Mouse (Mus musculus): Measurements from ENCODE around the gene Sync. TPM values are rescaled to one million over a fixed set of nuclear protein-coding genes. Genes with fewer than 3 reads are reported as not detected.

Gene Sync
- total and polyA plus RNA-seq, 2 experiments from 2014 or later, result 0.52 to 0.79 TPM

- Histone ChIP-seq H3K4me2 (ENCODE audit: low read depth) (no peak overlapping the region), H3K4me3 (ENCODE audit: low read depth, low read length) (no peak overlapping the region), H3K9ac (no peak overlapping the region), H3K36me3 (ENCODE audit: insufficient read depth) (no peaks in the 10 kb centered on the region), H3K9me3 (ENCODE audit: low read length) (no peaks in the 10 kb centered on the region), H3K4me1 (ENCODE audit: insufficient read depth) (0 out of 2 replicates have a peak, but pooled peaks cover 4% of the 10 kb centered on the region), H3K27ac (ENCODE audit: low read depth, low read length) (no peak overlapping the region), H3K27me3 (ENCODE audit: insufficient read depth, low read length) (peaks cover 36% of the 10 kb centered on the region)
- ATAC-seq, result peak; percentile 25
- no peak for DNase-seq
- no peak for TF ChIP-seq CTCF (IDR thresholded peaks at IDR 0.05; ENCODE audit: low read depth)
- 6% methylated on average over 15 of the region's 15 CpGs for WGBS
Measured at GRCm38 (mm10) chr4:129251482-129252125, 35.8 kb upstream of the Sync start.

DNA sequence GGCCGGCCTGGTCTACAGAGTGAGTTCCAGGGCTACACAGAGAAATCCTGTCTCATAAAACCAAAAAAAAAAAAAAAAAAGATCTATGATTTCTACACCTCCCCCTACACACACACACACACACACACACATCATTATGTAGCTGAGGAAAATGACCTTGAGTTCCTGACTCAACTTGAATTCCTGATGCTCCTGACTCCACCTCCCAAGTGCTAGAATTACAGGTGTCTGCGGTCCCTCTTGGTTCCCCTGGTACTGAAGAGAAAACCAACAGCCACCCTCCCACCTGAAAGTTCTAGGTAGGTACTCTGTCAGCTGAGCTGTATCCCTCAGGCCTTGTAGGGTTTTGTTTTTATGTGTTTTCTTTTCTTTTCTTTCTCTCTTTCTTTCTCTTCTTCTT is 34.9 kb upstream of the Sync start:
- no peak overlapping the region for H3K4me2 ChIP-seq (ENCODE audit: low read depth)
- no peak overlapping the region for H3K9ac ChIP-seq
- no peak for TF ChIP-seq CTCF (IDR thresholded peaks at IDR 0.05; ENCODE audit: low read depth)
- 91% methylated on average over 2 of the region's 2 CpGs for WGBS
- no peak overlapping the region for H3K4me3 ChIP-seq (ENCODE audit: low read depth, low read length)
- 0 out of 2 replicates have a peak, but pooled peaks cover 4% of the 10 kb centered on the region for H3K4me1 ChIP-seq (ENCODE audit: insufficient read depth)
- DNase-seq (no peak), ATAC-seq (no peak)
- peaks cover 28% of the 10 kb centered on the region for H3K27me3 ChIP-seq (ENCODE audit: insufficient read depth, low read length)
- no peaks in the 10 kb centered on the region for H3K9me3 ChIP-seq (ENCODE audit: low read length)
- H3K27ac ChIP-seq (ENCODE audit: low read depth, low read length), result no peak overlapping the region
- H3K36me3 ChIP-seq (ENCODE audit: insufficient read depth), result no peaks in the 10 kb centered on the region

GRCm38 (mm10) chr4:129254571-129254970 is 32.8 kb upstream of the Sync start:
- Histone ChIP-seq H3K27me3 (ENCODE audit: insufficient read depth, low read length) (peaks cover 13% of the 10 kb centered on the region), H3K36me3 (ENCODE audit: insufficient read depth) (no peaks in the 10 kb centered on the region), H3K4me1 (ENCODE audit: insufficient read depth) (0 out of 2 replicates have a peak, but pooled peaks cover 4% of the 10 kb centered on the region), H3K4me3 (ENCODE audit: low read depth, low read length) (no peak overlapping the region), H3K9me3 (ENCODE audit: low read length) (no peaks in the 10 kb centered on the region), H3K27ac (ENCODE audit: low read depth, low read length) (no peak overlapping the region), H3K9ac (no peak overlapping the region), H3K4me2 (ENCODE audit: low read depth) (no peak overlapping the region)
- no peak for ATAC-seq
- DNase-seq, result no peak
- whole genome bisulfite sequencing, result 89% methylated on average over 3 of the region's 3 CpGs
- TF ChIP-seq CTCF (IDR thresholded peaks at IDR 0.05; ENCODE audit: low read depth), result no peak

- Histone ChIP-seq H3K4me1 (ENCODE audit: insufficient read depth) (0 out of 2 replicates have a peak, but pooled peaks cover under 1% of the 10 kb centered on the region), H3K9me3 (ENCODE audit: low read length) (no peaks in the 10 kb centered on the region), H3K4me2 (ENCODE audit: low read depth) (no peak overlapping the region), H3K4me3 (ENCODE audit: low read depth, low read length) (no peak overlapping the region), H3K36me3 (ENCODE audit: insufficient read depth) (no peaks in the 10 kb centered on the region), H3K9ac (no peak overlapping the region), H3K27me3 (ENCODE audit: insufficient read depth, low read length) (no peaks in the 10 kb centered on the region; the same call in 1 of the 2 replicates), H3K27ac (ENCODE audit: low read depth, low read length) (no peak overlapping the region)
- no peak for ATAC-seq
- WGBS, result 35% methylated on average over 8 of the region's 8 CpGs
- no peak for TF ChIP-seq CTCF (IDR thresholded peaks at IDR 0.05; ENCODE audit: low read depth)
- no peak for DNase-seq
Measured at GRCm38 (mm10) chr4:129256450-129257380, 30.7 kb upstream of the Sync start.

GRCm38 (mm10) chr4:129259101-129259500 is 28.3 kb upstream of the Sync start:
- H3K27me3 ChIP-seq (ENCODE audit: insufficient read depth, low read length), result no peaks in the 10 kb centered on the region
- no peaks in the 10 kb centered on the region for H3K36me3 ChIP-seq (ENCODE audit: insufficient read depth)
- DNase-seq (no peak), ATAC-seq (no peak)
- no peak overlapping the region for H3K4me2 ChIP-seq (ENCODE audit: low read depth)
- H3K9me3 ChIP-seq (ENCODE audit: low read length), result no peaks in the 10 kb centered on the region
- H3K4me3 ChIP-seq (ENCODE audit: low read depth, low read length), result no peak overlapping the region
- no peaks in the 10 kb centered on the region for H3K4me1 ChIP-seq (ENCODE audit: insufficient read depth)
- 58% methylated on average over 4 of the region's 4 CpGs for WGBS
- no peak for TF ChIP-seq CTCF (IDR thresholded peaks at IDR 0.05; ENCODE audit: low read depth)
- no peak overlapping the region for H3K9ac ChIP-seq
- H3K27ac ChIP-seq (ENCODE audit: low read depth, low read length), result no peak overlapping the region

DNA sequence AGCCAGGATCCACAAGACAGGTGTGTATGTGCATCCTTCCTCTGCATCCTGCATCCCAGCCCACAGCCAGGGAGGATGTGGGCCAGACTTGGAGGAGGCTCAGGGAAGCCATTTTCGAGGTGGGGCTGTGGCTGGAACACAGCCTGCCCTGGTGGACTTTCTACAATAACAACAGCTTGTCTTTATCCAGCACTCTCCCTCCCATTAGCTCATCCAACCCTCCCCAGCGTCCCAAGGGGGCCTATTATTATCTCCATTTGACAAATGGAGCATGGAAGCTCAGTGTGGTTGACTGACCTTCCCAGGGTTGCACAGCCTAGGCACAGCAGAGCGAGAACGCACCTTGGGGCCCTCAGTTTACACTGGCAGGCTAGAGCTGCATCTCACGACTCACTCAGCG is 26.7 kb upstream of the Sync start:
- ATAC-seq (no peak), DNase-seq (no peak)
- Histone ChIP-seq H3K9ac (0 out of 2 replicates have a peak overlapping the region, but pooled peaks have one; percentile 6), H3K27ac (ENCODE audit: low read depth, low read length) (no peak overlapping the region), H3K27me3 (ENCODE audit: insufficient read depth, low read length) (no peaks in the 10 kb centered on the region), H3K4me3 (ENCODE audit: low read depth, low read length) (no peak overlapping the region), H3K4me1 (ENCODE audit: insufficient read depth) (no peaks in the 10 kb centered on the region), H3K36me3 (ENCODE audit: insufficient read depth) (no peaks in the 10 kb centered on the region), H3K4me2 (ENCODE audit: low read depth) (no peak overlapping the region), H3K9me3 (ENCODE audit: low read length) (no peaks in the 10 kb centered on the region)
- WGBS, result 12% methylated on average over 6 of the region's 6 CpGs
- TF ChIP-seq CTCF (IDR thresholded peaks at IDR 0.05; ENCODE audit: low read depth), result no peak

DNA sequence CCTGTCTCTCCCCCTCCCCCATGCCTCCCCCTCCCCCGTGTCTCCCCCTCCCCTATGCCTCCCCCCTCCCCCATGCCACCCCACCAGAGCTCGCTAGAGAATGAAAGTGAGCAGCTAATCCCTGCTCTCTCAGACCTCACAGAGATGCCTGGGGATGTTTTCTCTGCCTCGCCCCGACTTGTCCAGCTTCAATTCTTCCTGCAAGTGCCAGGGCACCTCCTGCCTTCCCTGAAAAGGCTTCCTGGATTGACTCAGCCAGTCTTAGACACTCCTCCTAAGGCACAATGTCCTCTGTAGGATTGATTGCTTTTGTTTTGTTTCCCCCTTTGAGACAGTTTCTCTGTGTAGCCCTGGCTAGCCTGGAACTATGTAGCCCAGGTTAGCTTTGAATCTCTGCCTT is 26.2 kb upstream of the Sync start, which contains the start of gene C77080:
Gene C77080, minus strand, starts transcription at position 209 of the 400 bp plus-strand sequence.
- Histone ChIP-seq H3K9ac (0 out of 2 replicates have a peak within 1 kb of the TSS, but pooled peaks have one; percentile 6), H3K4me2 (ENCODE audit: low read depth) (no peak within 1 kb of the TSS)

More for the DNA sequence above, 26.2 kb upstream of the Sync start, which contains the start of gene C77080:
- DNase-seq, result no peak
- no peak for ATAC-seq
- Histone ChIP-seq H3K9me3 (ENCODE audit: low read length) (no peaks in the 10 kb centered on the region), H3K27ac (ENCODE audit: low read depth, low read length) (no peak within 1 kb of the TSS), H3K27me3 (ENCODE audit: insufficient read depth, low read length) (no peaks in the 10 kb centered on the region), H3K4me1 (ENCODE audit: insufficient read depth) (no peaks in the 10 kb centered on the region), H3K4me3 (ENCODE audit: low read depth, low read length) (no peak within 1 kb of the TSS), H3K36me3 (ENCODE audit: insufficient read depth) (no peaks in the 10 kb centered on the region)
- 4% methylated on average over 3 of the region's 4 CpGs for WGBS
- TF ChIP-seq CTCF (IDR thresholded peaks at IDR 0.05; ENCODE audit: low read depth), result no peak

All from forebrain, postnatal 0 days (tissue).